Mouse (Mus musculus): Measurements from ENCODE around the gene Pcdh9. TPM values are rescaled to one million over a fixed set of nuclear protein-coding genes. Genes with fewer than 3 reads are reported as not detected.

Gene Pcdh9
- 0.30 and 0.73 TPM in 2 replicates for polyA plus RNA-seq (2012; rRNA removed)

GRCm38 (mm10) chr14:93890519-93891370 is at the start of gene Pcdh9:
Gene Pcdh9 (minus strand): TSS chr14:93890679.
- Histone ChIP-seq H3K4me1 (ENCODE audit: control insufficient read depth, insufficient read depth, low read length) (no peaks in the 10 kb centered on the region), H3K4me3 (ENCODE audit: insufficient read depth, low read depth, low read length) (peak within 1 kb of the TSS; percentile 40), H3K27me3 (replicated peaks; ENCODE audit: control insufficient read depth, insufficient read depth, low read length) (no peaks in the 10 kb centered on the region), H3K36me3 (ENCODE audit: control insufficient read depth, insufficient read depth, low read length) (no peaks in the 10 kb centered on the region), H3K27ac (ENCODE audit: insufficient read depth, low read depth, low read length) (no peak within 1 kb of the TSS)
- 1% methylated on average over 50 of the region's 50 CpGs for WGBS
- peak; percentile 50 for DNase-seq
- TF ChIP-seq POLR2A (IDR thresholded peaks at IDR 0.05; ENCODE audit: low read depth, low read length) = no peak
- TF ChIP-seq CTCF (conservative IDR thresholded peaks at IDR 0.05; ENCODE audit: insufficient read depth, insufficient read length, low read depth, low read length) = no peak

GRCm38 (mm10) chr14:93906928-93907327 is 16.4 kb upstream of the Pcdh9 start:
- Histone ChIP-seq H3K27ac (ENCODE audit: insufficient read depth, low read depth, low read length) (no peak overlapping the region), H3K36me3 (ENCODE audit: control insufficient read depth, insufficient read depth, low read length) (no peaks in the 10 kb centered on the region), H3K4me1 (ENCODE audit: control insufficient read depth, insufficient read depth, low read length) (no peaks in the 10 kb centered on the region), H3K4me3 (ENCODE audit: insufficient read depth, low read depth, low read length) (no peak overlapping the region), H3K27me3 (replicated peaks; ENCODE audit: control insufficient read depth, insufficient read depth, low read length) (no peaks in the 10 kb centered on the region)
- no peak for DNase-seq
- WGBS = 76% methylated on average over 1 of the region's 1 CpGs
- no peak for TF ChIP-seq CTCF (conservative IDR thresholded peaks at IDR 0.05; ENCODE audit: insufficient read depth, insufficient read length, low read depth, low read length)
- no peak for TF ChIP-seq POLR2A (IDR thresholded peaks at IDR 0.05; ENCODE audit: low read depth, low read length)

- no peak overlapping the region for H3K27ac ChIP-seq (ENCODE audit: insufficient read depth, low read depth, low read length)
- TF ChIP-seq CTCF (conservative IDR thresholded peaks at IDR 0.05; ENCODE audit: insufficient read depth, insufficient read length, low read depth, low read length) = no peak
- TF ChIP-seq POLR2A (IDR thresholded peaks at IDR 0.05; ENCODE audit: low read depth, low read length) = no peak
- H3K36me3 ChIP-seq (ENCODE audit: control insufficient read depth, insufficient read depth, low read length) = no peaks in the 10 kb centered on the region
- DNase-seq = no peak
- H3K4me3 ChIP-seq (ENCODE audit: insufficient read depth, low read depth, low read length) = no peak overlapping the region
- no peaks in the 10 kb centered on the region for H3K27me3 ChIP-seq (replicated peaks; ENCODE audit: control insufficient read depth, insufficient read depth, low read length)
- H3K4me1 ChIP-seq (ENCODE audit: control insufficient read depth, insufficient read depth, low read length) = no peaks in the 10 kb centered on the region
Observed at GRCm38 (mm10) chr14:93898533-93898932, 8.1 kb upstream of the Pcdh9 start.

- no peaks in the 10 kb centered on the region for H3K36me3 ChIP-seq (ENCODE audit: control insufficient read depth, insufficient read depth, low read length)
- no peak overlapping the region for H3K4me3 ChIP-seq (ENCODE audit: insufficient read depth, low read depth, low read length)
- H3K27ac ChIP-seq (ENCODE audit: insufficient read depth, low read depth, low read length) = no peak overlapping the region
- H3K27me3 ChIP-seq (replicated peaks; ENCODE audit: control insufficient read depth, insufficient read depth, low read length) = no peaks in the 10 kb centered on the region
- 83% methylated on average over 3 of the region's 3 CpGs for WGBS
- DNase-seq = no peak
- TF ChIP-seq CTCF (conservative IDR thresholded peaks at IDR 0.05; ENCODE audit: insufficient read depth, insufficient read length, low read depth, low read length) (no peak), POLR2A (IDR thresholded peaks at IDR 0.05; ENCODE audit: low read depth, low read length) (no peak)
- H3K4me1 ChIP-seq (ENCODE audit: control insufficient read depth, insufficient read depth, low read length) = no peaks in the 10 kb centered on the region
Observed at GRCm38 (mm10) chr14:93895131-93895530, 4.7 kb upstream of the Pcdh9 start.

GRCm38 (mm10) chr14:93891371-93891746 is 880 bp upstream of the Pcdh9 start:
- Histone ChIP-seq H3K36me3 (ENCODE audit: control insufficient read depth, insufficient read depth, low read length) (no peaks in the 10 kb centered on the region), H3K27ac (ENCODE audit: insufficient read depth, low read depth, low read length) (no peak overlapping the region), H3K27me3 (replicated peaks; ENCODE audit: control insufficient read depth, insufficient read depth, low read length) (no peaks in the 10 kb centered on the region), H3K4me3 (ENCODE audit: insufficient read depth, low read depth, low read length) (peak overlapping the region; percentile 40), H3K4me1 (ENCODE audit: control insufficient read depth, insufficient read depth, low read length) (no peaks in the 10 kb centered on the region)
- WGBS = 2% methylated on average over 13 of the region's 13 CpGs
- DNase-seq = peak; percentile 2
- TF ChIP-seq POLR2A (IDR thresholded peaks at IDR 0.05; ENCODE audit: low read depth, low read length) (no peak), CTCF (conservative IDR thresholded peaks at IDR 0.05; ENCODE audit: insufficient read depth, insufficient read length, low read depth, low read length) (no peak)

- Histone ChIP-seq H3K27me3 (replicated peaks; ENCODE audit: control insufficient read depth, insufficient read depth, low read length) (no peaks in the 10 kb centered on the region), H3K36me3 (ENCODE audit: control insufficient read depth, insufficient read depth, low read length) (no peaks in the 10 kb centered on the region), H3K4me3 (ENCODE audit: insufficient read depth, low read depth, low read length) (peak overlapping the region; percentile 40), H3K27ac (ENCODE audit: insufficient read depth, low read depth, low read length) (no peak overlapping the region), H3K4me1 (ENCODE audit: control insufficient read depth, insufficient read depth, low read length) (no peaks in the 10 kb centered on the region)
- WGBS = under 1% methylated on average over 20 of the region's 20 CpGs
- DNase-seq = no peak
- TF ChIP-seq POLR2A (IDR thresholded peaks at IDR 0.05; ENCODE audit: low read depth, low read length) (no peak), CTCF (conservative IDR thresholded peaks at IDR 0.05; ENCODE audit: insufficient read depth, insufficient read length, low read depth, low read length) (no peak)
Observed at GRCm38 (mm10) chr14:93889839-93890518, 500 bp downstream of the Pcdh9 start.

- H3K4me1 ChIP-seq (ENCODE audit: control insufficient read depth, insufficient read depth, low read length) = no peaks in the 10 kb centered on the region
- WGBS = 43% methylated on average over 6 of the region's 6 CpGs
- no peak overlapping the region for H3K27ac ChIP-seq (ENCODE audit: insufficient read depth, low read depth, low read length)
- H3K4me3 ChIP-seq (ENCODE audit: insufficient read depth, low read depth, low read length) = 0 out of 2 replicates have a peak overlapping the region, but pooled peaks have one; percentile 13
- no peaks in the 10 kb centered on the region for H3K36me3 ChIP-seq (ENCODE audit: control insufficient read depth, insufficient read depth, low read length)
- no peak for TF ChIP-seq POLR2A (IDR thresholded peaks at IDR 0.05; ENCODE audit: low read depth, low read length)
- TF ChIP-seq CTCF (conservative IDR thresholded peaks at IDR 0.05; ENCODE audit: insufficient read depth, insufficient read length, low read depth, low read length) = no peak
- no peaks in the 10 kb centered on the region for H3K27me3 ChIP-seq (replicated peaks; ENCODE audit: control insufficient read depth, insufficient read depth, low read length)
- no peak for DNase-seq
Observed at GRCm38 (mm10) chr14:93889231-93889630, 1.2 kb downstream of the Pcdh9 start.
